Mouse (Mus musculus): Measurements from ENCODE around the gene Fndc7. TPM values are rescaled to one million over a fixed set of nuclear protein-coding genes. Genes with fewer than 3 reads are reported as not detected.

The Fndc7 gene
- polyA plus RNA-seq (2017; shearing (Covaris generic)): 0.50 TPM

DNA sequence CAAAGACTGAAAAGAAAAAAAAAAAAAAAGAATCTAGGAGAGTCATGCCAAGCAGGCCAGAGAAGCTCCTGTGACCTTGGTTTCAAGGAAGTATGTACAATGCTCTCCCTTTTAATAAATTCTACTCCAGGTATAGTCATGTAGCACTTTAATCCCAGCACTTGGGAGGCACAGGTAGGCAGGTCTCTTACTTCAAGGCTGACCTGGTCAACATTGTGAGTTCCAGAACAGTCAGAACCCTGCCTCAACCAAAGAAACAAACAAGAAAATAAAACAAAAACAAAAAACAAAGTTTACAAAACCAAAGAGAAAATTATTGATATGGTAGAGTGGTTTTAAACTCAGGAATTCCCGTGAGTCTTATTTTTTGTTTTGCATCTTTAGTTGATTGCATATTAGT, at the start of gene Fndc7:
TSS of gene Fndc7 (minus strand) at position 101 of the 400 bp plus-strand sequence.

DNA sequence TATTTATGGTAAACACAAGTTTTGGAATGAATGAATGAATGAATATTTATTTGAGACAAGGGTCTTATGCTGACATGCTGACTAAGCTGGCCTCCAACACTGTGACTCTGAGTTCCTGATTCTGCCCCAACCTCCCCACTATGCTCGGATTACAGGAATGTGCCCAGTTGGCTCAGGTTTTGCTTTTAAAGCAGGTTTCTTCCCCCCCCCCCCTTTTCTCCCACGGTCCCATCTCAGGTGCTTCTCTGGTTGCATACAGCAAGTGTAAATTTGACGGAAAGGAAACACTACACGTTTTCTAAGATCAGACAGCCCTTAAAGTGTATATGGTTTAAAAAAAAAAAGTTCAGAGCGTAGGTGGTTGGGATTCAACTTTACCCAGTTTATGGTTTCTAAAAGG, 49.8 kb upstream of the Fndc7 start, which contains the start of gene Henmt1:
TSS of gene Henmt1 (plus strand) at position 301 of the 400 bp plus-strand sequence.

DNA sequence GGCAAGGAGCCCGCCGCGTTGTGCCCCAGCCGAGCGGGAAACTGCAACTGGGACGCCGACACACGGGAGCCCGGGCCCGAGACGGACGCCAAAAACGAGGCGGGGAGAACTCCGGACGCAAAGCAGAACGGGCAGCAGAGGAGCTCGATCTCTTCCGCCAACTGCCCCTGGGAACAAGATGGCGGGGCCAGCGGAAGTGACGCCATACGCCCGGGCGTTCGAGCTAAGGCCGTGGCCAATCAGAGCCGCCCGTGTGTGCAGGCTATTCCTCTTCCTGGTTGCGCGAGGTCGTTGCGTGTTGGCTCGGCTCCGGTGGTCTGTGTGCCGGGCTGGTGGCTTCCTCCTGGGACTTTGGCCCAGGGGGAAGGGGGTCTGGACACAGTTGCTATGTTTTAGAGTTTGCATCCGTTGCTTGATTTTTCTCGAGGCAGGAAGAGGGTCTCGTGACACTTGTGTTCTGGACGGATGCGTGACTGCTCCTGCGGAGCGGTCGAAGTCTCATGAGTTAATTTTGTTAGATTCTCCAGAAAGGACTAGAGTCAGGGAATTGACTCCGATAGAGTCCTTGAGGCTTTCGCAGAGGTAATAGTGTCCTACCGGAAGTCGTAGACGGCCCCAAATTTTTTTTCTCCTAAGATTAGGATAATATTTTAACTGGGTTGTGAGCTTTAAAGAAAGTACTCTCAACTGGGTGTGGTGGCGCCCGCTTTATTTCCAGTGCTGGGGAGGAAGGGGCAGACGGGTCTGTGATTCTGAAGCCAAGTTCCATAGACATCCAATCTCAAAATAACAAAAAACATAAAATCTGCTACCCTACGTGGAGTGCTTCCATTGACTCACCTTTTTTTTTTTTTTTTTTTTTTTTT, 22.0 kb upstream of the Fndc7 start, which contains the start of gene Prpf38b:
TSS of gene Prpf38b (minus strand) at position 180 of the 866 bp plus-strand sequence.

DNA sequence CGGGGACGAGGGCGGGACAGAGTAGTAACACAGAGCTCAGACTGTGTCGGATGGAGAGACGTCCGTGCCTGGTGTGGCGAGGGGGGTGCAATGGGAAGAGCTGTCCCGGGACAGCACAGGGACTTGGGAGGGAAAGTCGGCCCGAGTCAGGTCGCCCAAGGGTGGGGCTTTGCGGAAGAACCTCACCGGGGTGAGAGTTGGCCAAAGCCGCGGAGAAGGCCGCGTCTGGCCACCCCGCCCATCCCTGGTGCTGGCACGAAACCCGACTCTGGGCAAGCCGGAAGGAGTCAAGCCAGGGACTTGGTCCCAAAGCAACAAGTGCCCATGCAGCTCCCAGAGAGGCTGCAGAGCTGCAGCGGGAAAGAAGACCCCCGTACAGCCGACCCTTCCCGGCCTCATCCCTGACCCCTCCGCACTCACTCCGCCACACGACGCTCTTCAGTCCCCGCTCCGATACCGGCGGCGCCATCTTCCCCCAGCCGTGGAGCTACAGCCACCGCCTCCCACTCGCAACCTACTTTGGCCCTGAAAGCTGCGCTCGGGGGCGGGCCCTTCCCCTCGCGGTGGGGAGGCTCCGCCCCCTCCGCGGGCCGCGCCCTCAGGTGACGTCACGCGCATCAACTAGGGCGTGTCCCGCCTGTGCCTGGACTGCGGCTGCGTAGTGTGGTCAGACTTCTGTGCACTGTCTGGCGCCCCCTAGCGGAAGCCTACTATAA, 49.6 kb downstream of the Fndc7 start, which contains the start of gene Stxbp3:
TSS of gene Stxbp3 (minus strand) at position 527 of the 716 bp plus-strand sequence.

Other genes starting within 250 kb of the Fndc7 start
- gene Clcc1, start 236.1 kb downstream of the Fndc7 start, polyA plus RNA-seq (2017; shearing (Covaris generic)): 73.7 TPM
- 3.2 TPM for gene Gpsm2, start 167.7 kb downstream of the Fndc7 start, polyA plus RNA-seq (2017; shearing (Covaris generic))
- gene Aknad1, start 150.3 kb downstream of the Fndc7 start, polyA plus RNA-seq (2017; shearing (Covaris generic)): not detected
- gene Stxbp3, start 49.5 kb downstream of the Fndc7 start, polyA plus RNA-seq (2017; shearing (Covaris generic)): 76.4 TPM
- gene Prpf38b, start 21.7 kb upstream of the Fndc7 start, polyA plus RNA-seq (2017; shearing (Covaris generic)): 70.3 TPM
- 0.67 TPM for gene Henmt1, start 49.9 kb upstream of the Fndc7 start, polyA plus RNA-seq (2017; shearing (Covaris generic))
- gene Gm9857, start 50.4 kb upstream of the Fndc7 start, polyA plus RNA-seq (2017; shearing (Covaris generic)): not detected
- 1.1 TPM for gene Fam102b, start 137.6 kb upstream of the Fndc7 start, polyA plus RNA-seq (2017; shearing (Covaris generic))
- gene Slc25a54, start 190.5 kb upstream of the Fndc7 start, polyA plus RNA-seq (2017; shearing (Covaris generic)): not detected
- 13.6 TPM for gene Slc25a24, start 233.1 kb upstream of the Fndc7 start, polyA plus RNA-seq (2017; shearing (Covaris generic))

Measured in CD4-positive, CD25-positive, alpha-beta regulatory T cell, adult 9 weeks (primary cell).